Mouse (Mus musculus) neural tube, embryonic 15.5 days (tissue): ENCODE results near the gene Fam84a. TPM values are rescaled to one million over a fixed set of nuclear protein-coding genes. Genes with fewer than 3 reads are reported as not detected.
A peak's percentile ranks its signal among the peaks of the same experiment; 100 is the strongest.

Experiments used
- ATAC-seq: fragments of 200-750 bp; cut with Nextera tagmentation; 2 replicates; pipeline ENCODE4 v1.8.0; 2017; ENCODE audit warnings: mild to moderate bottlenecking, moderate TSS enrichment, moderate library complexity; ENCODE audit not compliant: low FRiP score
- H3K27ac ChIP-seq: fragments of 300-500 bp; sonication (generic); replicated peaks from 2 replicates; pipeline ENCODE4 v1.5.1; 2015; ENCODE audit warnings: mild to moderate bottlenecking, inconsistent platforms
- H3K27me3 ChIP-seq: fragments of 300-500 bp; sonication (generic); replicated peaks from 2 replicates; pipeline ENCODE4 v1.6.1; 2015; ENCODE audit warnings: inconsistent platforms
- H3K36me3 ChIP-seq: fragments of 300-500 bp; sonication (generic); 2 replicates; pipeline ENCODE4 v1.6.1; 2015; ENCODE audit warnings: inconsistent platforms
- H3K4me1 ChIP-seq: fragments of 300-500 bp; sonication (generic); 2 replicates; pipeline ENCODE4 v1.6.1; 2015; ENCODE audit warnings: inconsistent platforms
- H3K4me2 ChIP-seq: fragments of 300-500 bp; sonication (generic); 2 replicates; pipeline ENCODE4 v1.6.1; 2015; ENCODE audit warnings: inconsistent platforms, mild to moderate bottlenecking, moderate library complexity
- H3K4me3 ChIP-seq: fragments of 300-500 bp; sonication (generic); replicated peaks from 2 replicates; pipeline ENCODE4 v1.5.1; 2015; ENCODE audit warnings: mild to moderate bottlenecking, inconsistent platforms
- H3K9ac ChIP-seq: fragments of 300-500 bp; sonication (generic); replicated peaks from 2 replicates; pipeline ENCODE4 v1.6.1; 2015; ENCODE audit warnings: mild to moderate bottlenecking, inconsistent platforms
- H3K9me3 ChIP-seq: fragments of 300-500 bp; sonication (generic); replicated peaks from 2 replicates; pipeline ENCODE4 v1.6.1; 2016; ENCODE audit warnings: inconsistent platforms
- WGBS: fragments of 180-500 bp; shearing (Covaris S2); methylation state at CpG from one replicate; pipeline ENCODE4 v1.1.7; 2015; ENCODE audit warnings: mixed read lengths; 5-methylcytosine and 5-hydroxymethylcytosine counted together
- polyA plus RNA-seq: library from polyadenylated mRNA; unstranded; fragments of >200 nt; fragmentation: Nextera tagmentation; extraction: Ambion mirVana; gene quantifications from 2 replicates; pipeline ENCODE4 v1.2.1, GENCODE M21; 2015

Fam84a gene
- 45.6 and 57.8 TPM in 2 replicates for polyA plus RNA-seq

DNA sequence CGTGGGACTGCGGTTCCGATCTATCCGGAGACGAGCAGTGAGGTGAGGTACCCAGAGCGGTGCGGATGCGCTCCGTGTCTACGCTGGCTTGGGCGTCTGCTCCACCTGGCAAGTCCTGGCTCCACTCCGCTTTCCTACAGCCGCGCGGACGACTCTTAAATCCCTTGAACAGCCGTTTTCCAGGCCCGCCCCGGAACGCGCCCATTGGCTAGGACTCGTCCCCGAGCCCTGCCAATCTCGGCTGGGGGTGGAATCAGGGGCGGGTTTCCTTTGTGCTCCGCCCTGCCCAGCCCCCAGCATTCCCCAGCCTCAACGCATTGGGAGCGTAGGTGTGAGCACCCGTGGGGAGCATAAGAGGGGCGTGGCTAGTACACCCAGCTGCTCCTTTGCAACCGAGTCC lies at the start of gene Fam84a:
Fam84a (minus strand) TSS at position 134 of the 400 bp plus-strand sequence.
- H3K9me3 ChIP-seq: no peaks in the 10 kb centered on the region
- WGBS: under 1% methylated on average over 31 of the region's 31 CpGs
- H3K27me3 ChIP-seq: no peaks in the 10 kb centered on the region
- peaks cover 32% of the 10 kb centered on the region for H3K4me1 ChIP-seq
- H3K9ac ChIP-seq: peak within 1 kb of the TSS; percentile 78
- H3K36me3 ChIP-seq: no peaks in the 10 kb centered on the region
- peak within 1 kb of the TSS; percentile 92 for H3K4me2 ChIP-seq
- H3K4me3 ChIP-seq: peak within 1 kb of the TSS; percentile 78
- ATAC-seq: peak; percentile 97
- peak within 1 kb of the TSS; percentile 86 for H3K27ac ChIP-seq

DNA sequence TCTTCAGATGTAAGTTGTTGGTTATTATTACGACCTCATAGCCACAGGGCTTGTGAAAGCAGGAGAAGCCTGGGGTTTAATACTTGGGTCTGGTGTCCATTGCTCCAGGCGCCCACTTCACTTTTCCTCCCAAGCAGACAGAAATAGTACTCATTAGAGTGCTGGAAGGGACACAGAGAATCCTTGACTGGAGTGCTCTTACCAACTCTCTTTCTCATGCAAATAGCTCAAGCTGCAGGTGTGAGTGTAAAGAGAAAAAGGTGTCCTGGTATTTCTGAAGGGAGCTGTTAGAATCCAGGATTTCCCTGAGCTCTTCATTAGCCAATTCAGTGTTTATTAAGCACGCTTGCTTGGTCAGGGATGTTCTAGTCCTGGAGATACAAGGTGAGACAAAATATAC lies 43.6 kb upstream of the Fam84a start:
- Histone ChIP-seq H3K36me3 (no peaks in the 10 kb centered on the region), H3K9ac (no peak overlapping the region), H3K9me3 (no peaks in the 10 kb centered on the region), H3K27me3 (no peaks in the 10 kb centered on the region), H3K4me3 (no peak overlapping the region), H3K27ac (no peak overlapping the region), H3K4me1 (no peaks in the 10 kb centered on the region), H3K4me2 (no peak overlapping the region)
- ATAC-seq: no peak
- WGBS: 74% methylated on average over 3 of the region's 3 CpGs

DNA sequence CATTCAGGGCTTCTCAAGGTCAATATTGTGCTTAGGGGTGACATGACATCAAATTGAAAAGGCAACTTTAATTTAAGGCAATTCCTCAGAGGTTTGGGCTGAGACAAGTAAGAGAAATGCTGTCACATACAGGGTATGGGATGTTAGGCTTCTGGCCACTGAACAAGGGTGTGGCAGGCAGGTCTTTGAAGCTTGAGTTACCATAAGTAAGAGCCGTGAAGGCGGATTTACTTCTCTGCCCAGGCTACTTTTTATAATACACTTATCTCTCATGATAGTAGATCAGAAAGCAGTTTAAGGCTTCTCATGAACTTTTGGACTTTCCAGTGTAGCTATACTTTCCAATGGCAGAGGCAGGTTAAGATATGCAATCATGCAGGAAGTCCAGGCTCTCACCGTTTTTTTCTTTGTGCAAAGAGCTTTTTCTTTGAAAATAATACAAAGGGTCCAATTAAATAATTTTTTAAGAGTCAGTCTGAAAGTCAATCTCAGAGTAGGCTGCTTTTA lies 34.9 kb upstream of the Fam84a start:
- Histone ChIP-seq H3K9ac (no peak overlapping the region), H3K9me3 (no peaks in the 10 kb centered on the region), H3K4me2 (no peak overlapping the region), H3K36me3 (no peaks in the 10 kb centered on the region), H3K27ac (no peak overlapping the region), H3K27me3 (no peaks in the 10 kb centered on the region), H3K4me3 (no peak overlapping the region), H3K4me1 (no peaks in the 10 kb centered on the region)
- no peak for ATAC-seq
- 90% methylated on average over 3 of the region's 3 CpGs for WGBS

DNA sequence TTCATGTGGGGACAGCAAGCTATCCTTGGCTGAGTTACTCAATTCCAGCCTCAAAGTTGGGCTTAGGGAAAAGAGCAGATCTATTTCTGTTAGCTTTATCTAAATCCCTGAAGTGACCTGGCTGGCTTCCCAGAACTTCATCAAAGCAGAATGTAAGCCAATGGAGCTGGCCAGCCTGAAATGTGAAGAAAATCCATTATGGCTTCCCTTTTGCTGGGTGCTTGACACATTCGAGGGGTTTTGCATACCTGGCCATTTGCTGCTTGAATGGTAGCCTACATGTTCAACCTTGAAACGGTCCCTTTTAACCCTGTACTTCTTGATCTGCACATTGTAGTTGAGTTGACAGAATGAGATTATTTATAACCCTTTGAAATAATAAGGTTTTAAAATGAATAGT lies 13.9 kb upstream of the Fam84a start:
- H3K9me3 ChIP-seq: no peaks in the 10 kb centered on the region

DNA sequence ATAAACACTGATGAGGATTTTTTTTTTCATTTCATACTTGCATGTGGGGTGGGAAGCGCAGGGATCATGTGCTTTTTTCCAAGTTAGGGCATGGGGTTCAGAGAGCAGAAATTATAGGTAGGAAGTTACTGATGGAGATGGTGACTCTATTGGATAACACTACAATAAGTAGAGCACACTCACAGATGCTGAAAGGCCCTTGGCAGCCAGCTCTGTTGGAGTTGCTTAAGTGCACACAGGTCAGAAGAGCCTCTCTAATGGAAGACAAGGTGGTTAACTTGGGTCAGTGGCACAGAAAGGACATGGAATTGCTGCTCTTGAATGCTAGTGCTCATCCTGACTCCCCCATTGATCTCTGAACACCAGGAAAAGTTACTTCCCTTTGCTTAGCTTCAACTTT lies 13.1 kb upstream of the Fam84a start:
- 91% methylated on average over 1 of the region's 1 CpGs for whole genome bisulfite sequencing
- Histone ChIP-seq H3K4me3 (no peak overlapping the region), H3K9ac (no peak overlapping the region), H3K9me3 (no peaks in the 10 kb centered on the region), H3K4me2 (no peak overlapping the region), H3K36me3 (no peaks in the 10 kb centered on the region), H3K4me1 (no peaks in the 10 kb centered on the region), H3K27ac (no peak overlapping the region), H3K27me3 (no peaks in the 10 kb centered on the region)
- no peak for ATAC-seq

More for the DNA sequence above, 13.9 kb upstream of the Fam84a start:
- Histone ChIP-seq H3K36me3 (no peaks in the 10 kb centered on the region), H3K4me1 (no peaks in the 10 kb centered on the region), H3K27me3 (no peaks in the 10 kb centered on the region), H3K9ac (no peak overlapping the region), H3K4me3 (no peak overlapping the region), H3K4me2 (no peak overlapping the region), H3K27ac (no peak overlapping the region)
- 77% methylated on average over 2 of the region's 2 CpGs for WGBS
- ATAC-seq: no peak

DNA sequence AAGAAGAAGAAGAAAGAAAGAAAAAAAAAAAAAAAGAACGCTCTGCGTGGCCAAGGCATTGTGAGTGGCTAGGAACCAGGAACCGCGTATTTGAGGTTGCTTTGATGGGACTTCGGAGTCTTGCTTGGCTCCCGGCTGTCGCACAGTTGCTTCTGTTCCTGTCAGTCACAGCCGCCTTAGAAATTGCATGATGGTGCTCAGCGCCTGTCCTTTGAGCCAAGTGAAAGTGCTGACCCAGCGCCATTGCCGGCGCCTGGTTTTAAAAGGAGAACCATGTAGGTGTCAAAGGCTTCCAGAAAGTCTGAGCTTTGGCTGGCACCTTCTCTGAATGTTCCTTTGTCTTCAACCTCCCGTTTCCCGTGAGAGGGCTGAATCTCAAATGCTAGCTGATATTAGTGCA lies 572 bp upstream of the Fam84a start:
- H3K9me3 ChIP-seq: no peaks in the 10 kb centered on the region
- peaks cover 32% of the 10 kb centered on the region for H3K4me1 ChIP-seq
- peak; percentile 18 for ATAC-seq
- peak overlapping the region; percentile 92 for H3K4me2 ChIP-seq
- peak overlapping the region; percentile 86 for H3K27ac ChIP-seq
- peak overlapping the region; percentile 78 for H3K4me3 ChIP-seq
- H3K36me3 ChIP-seq: no peaks in the 10 kb centered on the region
- H3K27me3 ChIP-seq: no peaks in the 10 kb centered on the region
- 1% methylated on average over 14 of the region's 14 CpGs for WGBS
- peak overlapping the region; percentile 53 for H3K9ac ChIP-seq

DNA sequence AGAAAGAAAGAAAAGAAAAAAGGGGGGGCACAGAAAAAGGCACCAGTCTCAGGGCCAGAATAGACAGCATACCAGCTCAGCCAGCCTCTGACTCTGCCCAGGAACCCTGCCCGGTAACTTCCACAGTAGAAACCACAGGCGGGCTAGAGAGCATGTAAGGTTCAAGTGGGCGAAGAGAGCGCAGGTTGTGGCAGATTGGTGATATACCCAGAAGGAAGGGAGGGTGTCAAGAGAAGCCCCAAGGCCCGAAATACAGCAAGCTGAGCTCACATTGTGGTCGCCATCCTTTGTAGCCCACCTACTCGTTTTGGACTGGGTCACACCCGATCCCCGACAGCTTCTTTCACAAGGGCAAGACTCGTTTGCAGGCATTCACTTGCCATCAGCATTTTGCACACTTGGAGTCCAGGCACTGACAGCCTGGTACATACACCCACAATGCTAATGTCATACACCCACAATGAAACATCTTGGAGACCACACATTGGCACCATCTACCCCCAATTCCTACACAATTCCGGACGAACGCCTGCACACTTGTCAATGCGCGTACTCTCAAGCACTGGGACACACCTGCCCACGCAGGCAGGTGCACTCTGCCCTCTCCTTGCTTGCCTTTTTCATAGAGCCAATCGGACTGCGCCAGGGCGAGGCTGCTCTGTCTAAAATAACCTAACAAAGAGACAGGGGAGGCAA lies 770 bp downstream of the Fam84a start:
- H3K4me2 ChIP-seq: peak overlapping the region; percentile 92
- WGBS: 3% methylated on average over 19 of the region's 19 CpGs
- peak overlapping the region; percentile 86 for H3K27ac ChIP-seq
- peak overlapping the region; percentile 78 for H3K9ac ChIP-seq
- no peaks in the 10 kb centered on the region for H3K27me3 ChIP-seq
- H3K9me3 ChIP-seq: no peaks in the 10 kb centered on the region
- no peaks in the 10 kb centered on the region for H3K36me3 ChIP-seq
- peaks cover 32% of the 10 kb centered on the region for H3K4me1 ChIP-seq
- peak overlapping the region; percentile 78 for H3K4me3 ChIP-seq
- peak; percentile 66 for ATAC-seq

DNA sequence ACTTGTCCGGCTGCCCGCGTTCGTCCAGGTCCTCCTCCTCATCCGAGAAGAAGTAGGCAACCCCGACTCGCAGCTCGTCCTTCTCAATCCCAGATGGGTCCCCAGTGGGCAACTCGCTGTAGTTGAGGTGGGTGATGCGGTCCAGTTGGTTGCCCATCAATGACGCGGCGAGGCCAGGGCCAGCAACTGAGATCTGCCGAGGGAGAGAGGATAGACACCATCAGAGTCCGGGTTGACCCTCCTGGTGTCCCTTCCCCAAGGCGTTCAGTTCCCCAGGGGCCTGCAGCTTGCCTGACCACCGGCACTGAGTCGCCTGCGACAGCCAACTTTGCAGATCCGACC lies 1.3 kb downstream of the Fam84a start:
- H3K9ac ChIP-seq: peak overlapping the region; percentile 78
- peak overlapping the region; percentile 92 for H3K4me2 ChIP-seq
- under 1% methylated on average over 20 of the region's 20 CpGs for WGBS
- H3K36me3 ChIP-seq: no peaks in the 10 kb centered on the region
- ATAC-seq: no peak
- peaks cover 32% of the 10 kb centered on the region for H3K4me1 ChIP-seq
- peak overlapping the region; percentile 86 for H3K27ac ChIP-seq
- no peaks in the 10 kb centered on the region for H3K9me3 ChIP-seq
- H3K27me3 ChIP-seq: no peaks in the 10 kb centered on the region
- H3K4me3 ChIP-seq: peak overlapping the region; percentile 78

DNA sequence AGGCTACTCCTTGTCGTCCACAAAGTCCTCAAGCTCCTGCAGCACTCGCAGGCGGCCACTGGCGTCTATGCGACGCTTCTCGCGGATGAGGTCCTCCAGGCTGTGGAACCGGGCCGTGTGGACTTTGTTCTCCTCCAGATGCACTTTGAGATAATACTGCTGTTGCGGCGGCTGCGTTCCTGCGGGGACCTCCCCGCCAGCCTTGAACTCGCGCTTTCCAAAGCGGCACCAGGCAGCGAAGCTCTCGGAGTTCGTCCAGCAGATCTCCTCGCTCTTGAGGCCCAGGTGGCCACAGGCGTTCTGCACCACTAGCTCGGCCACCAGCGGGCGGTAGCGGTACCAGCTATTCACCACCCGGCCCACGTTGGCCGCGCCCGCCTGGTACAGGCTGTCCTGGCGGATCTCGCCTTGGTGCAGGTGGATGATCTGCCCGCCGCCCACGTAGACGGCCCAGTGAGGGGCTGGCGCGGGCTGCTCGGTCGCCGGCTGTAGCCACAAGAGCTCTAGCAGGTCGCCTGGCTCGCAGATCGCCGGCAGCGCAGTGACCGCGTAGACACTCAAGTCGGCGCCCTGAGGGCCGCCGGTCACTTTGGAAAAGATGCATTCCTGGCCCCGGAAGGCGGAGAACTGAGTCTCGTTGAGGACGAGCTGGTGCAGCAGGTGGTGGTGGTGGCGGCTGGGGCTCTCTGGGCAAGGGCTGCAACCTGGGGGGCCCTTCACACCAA lies 1.8 kb downstream of the Fam84a start:
- peak overlapping the region; percentile 92 for H3K4me2 ChIP-seq
- H3K4me1 ChIP-seq: peaks cover 32% of the 10 kb centered on the region
- H3K9me3 ChIP-seq: no peaks in the 10 kb centered on the region
- peak; percentile 25; the same call in 1 of the 2 replicates for ATAC-seq
- H3K4me3 ChIP-seq: peak overlapping the region; percentile 78
- peak overlapping the region; percentile 86; the same call in 1 of the 2 replicates for H3K27ac ChIP-seq
- peak overlapping the region; percentile 78 for H3K9ac ChIP-seq
- WGBS: 2% methylated on average over 59 of the region's 59 CpGs
- no peaks in the 10 kb centered on the region for H3K36me3 ChIP-seq
- no peaks in the 10 kb centered on the region for H3K27me3 ChIP-seq

DNA sequence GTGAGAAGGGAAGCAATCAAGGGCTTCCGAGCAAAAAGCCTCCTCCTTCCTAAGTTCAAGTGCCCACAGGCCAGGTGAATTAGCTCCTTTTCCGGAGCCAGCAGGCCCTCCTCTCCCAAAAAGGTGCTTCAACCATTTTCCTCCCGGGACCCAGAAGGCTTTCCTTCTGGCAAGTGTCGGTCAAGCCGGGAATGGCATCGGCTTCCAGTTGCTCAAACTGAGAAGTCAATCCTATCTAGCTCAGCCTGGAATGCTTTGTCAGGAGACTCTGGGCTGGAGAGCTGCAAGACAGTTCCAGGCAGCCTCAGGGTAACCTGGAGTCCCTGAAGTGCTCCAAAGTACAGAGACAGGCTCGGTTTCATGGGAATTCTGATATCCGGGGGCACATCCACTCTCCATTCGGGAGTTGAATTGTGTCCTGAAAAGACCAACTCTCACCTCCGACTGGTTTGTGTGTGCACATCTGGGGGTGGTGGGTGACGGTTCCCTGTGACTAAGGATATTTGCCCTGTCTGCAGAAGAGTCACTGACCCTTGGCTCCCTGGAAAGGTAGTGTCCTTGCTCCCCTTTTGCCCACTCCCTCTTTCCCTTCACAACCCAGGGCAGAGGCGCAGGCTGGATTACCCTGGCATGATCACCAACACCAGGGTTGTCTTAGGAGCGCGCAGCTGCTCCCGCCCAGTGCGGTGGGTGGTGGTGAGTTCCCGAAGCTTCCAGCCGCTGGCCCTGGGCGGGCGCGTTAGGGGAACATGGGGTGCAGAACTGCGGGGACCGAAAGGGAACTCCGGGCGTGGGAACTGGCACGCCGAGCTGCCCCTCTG lies 2.6 kb downstream of the Fam84a start:
- peak overlapping the region; percentile 78 for H3K9ac ChIP-seq
- H3K36me3 ChIP-seq: no peaks in the 10 kb centered on the region
- H3K27me3 ChIP-seq: no peaks in the 10 kb centered on the region
- peaks cover 32% of the 10 kb centered on the region for H3K4me1 ChIP-seq
- 10% methylated on average over 27 of the region's 27 CpGs for WGBS
- H3K4me2 ChIP-seq: peak overlapping the region; percentile 92
- H3K4me3 ChIP-seq: peak overlapping the region; percentile 78
- no peaks in the 10 kb centered on the region for H3K9me3 ChIP-seq
- peak overlapping the region; percentile 86; the same call in 1 of the 2 replicates for H3K27ac ChIP-seq
- no peak for ATAC-seq

DNA sequence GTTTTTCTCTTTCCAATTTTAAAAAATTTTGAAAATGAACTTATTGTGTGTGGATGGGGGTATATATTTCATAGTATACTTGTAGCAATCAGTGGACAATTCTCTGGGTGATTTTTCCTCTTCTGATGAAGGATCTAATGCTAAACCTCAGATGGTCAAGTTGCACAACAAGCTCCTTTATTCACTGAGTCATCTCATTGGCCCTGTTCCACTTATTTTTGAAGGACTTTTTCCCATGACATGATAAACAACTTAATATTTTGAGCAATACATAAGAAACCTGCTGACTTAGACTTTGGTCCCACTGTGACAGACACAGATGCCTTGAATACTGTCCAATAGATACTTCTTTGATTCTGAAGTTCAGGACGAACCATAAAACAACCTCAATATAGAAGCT lies 14.8 kb downstream of the Fam84a start:
- Histone ChIP-seq H3K9ac (no peak overlapping the region), H3K4me1 (no peaks in the 10 kb centered on the region), H3K4me2 (no peak overlapping the region), H3K4me3 (no peak overlapping the region), H3K9me3 (no peaks in the 10 kb centered on the region), H3K36me3 (no peaks in the 10 kb centered on the region), H3K27ac (no peak overlapping the region), H3K27me3 (no peaks in the 10 kb centered on the region)
- WGBS: 90% methylated on average over 1 of the region's 1 CpGs
- no peak for ATAC-seq
